Mouse (Mus musculus): Measurements from ENCODE around the gene Gm17334. TPM values are rescaled to one million over a fixed set of nuclear protein-coding genes. Genes with fewer than 3 reads are reported as not detected.

Gene Gm17334
- under 1 TPM in 1 of 2 experiments, not detected in 1; 0.31 TPM for total RNA-seq (2021)

DNA sequence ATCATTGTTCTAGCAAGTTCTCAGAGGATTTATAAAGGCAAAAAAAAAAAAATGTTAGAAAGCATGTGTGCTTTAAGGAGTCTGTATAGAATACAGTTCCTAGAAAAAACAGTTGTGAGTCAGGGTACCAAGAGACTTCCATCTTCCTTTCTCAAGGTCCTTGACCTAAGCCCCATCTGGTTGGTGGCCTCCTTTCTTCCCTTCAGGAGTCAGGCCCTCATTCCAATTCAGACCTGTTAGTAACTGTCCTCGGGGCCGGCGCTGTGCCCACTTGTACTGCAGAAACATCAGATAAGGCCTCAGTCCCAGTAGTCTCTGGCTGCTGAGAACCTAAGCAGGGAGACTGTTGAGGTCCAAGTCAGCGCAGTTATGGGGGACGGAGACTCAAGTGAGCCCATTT, at the start of gene Gm17334:
Gm17334 (minus strand) TSS at position 101 of the 400 bp plus-strand sequence.
- intact Hi-C loops (cut with DNase I) = loop anchor here (5.0 kb wide), 1 partner anchor 39 kb away; no protein-coding TSS in a partner anchor
- DNase-seq (ENCODE audit: low spot score) = no peak

GRCm38 (mm10) chr11:53821945-53822338, 49.0 kb upstream of the Gm17334 start:
- intact Hi-C loops (cut with DNase I) = no loop called here

GRCm38 (mm10) chr11:53821230-53821944, 48.4 kb upstream of the Gm17334 start:
- intact Hi-C loops (cut with DNase I) = no loop called here
- no peak for DNase-seq (ENCODE audit: low spot score)

More at GRCm38 (mm10) chr11:53821945-53822338, 49.0 kb upstream of the Gm17334 start:
- DNase-seq (ENCODE audit: low spot score) = no peak

DNA sequence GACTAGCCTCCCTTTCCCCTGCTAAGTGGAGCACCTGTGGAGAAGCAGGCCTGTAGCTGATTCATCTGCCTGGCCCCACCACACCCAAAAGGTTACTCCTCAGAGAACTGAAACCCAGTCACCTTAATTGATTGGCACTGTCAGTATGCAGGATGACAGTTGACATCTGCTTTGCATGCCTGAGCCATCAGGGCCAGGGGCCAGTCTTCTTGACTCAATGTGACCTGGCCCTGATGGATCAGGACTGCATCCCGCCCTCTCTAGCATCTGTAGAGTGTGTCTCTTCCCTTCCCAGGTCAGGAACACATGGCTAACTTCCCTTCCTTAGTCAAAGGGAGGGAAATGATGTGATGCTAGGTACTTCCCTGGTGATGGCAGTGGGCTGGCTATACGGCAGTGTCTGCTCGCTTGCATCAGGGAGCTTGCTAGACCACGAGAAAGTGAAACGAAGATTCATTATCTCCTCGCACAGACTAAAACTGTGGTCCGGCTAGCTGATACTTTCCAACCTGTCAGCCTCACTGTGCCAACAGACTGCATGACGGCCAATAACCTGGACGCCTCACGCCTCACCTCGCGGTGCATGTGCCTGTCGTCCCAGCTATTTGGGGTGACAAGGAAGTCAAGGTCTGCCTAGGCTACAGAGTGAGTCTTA, 47.7 kb upstream of the Gm17334 start:
- intact Hi-C loops (cut with DNase I) = no loop called here
- no peak for DNase-seq (ENCODE audit: low spot score)

DNA sequence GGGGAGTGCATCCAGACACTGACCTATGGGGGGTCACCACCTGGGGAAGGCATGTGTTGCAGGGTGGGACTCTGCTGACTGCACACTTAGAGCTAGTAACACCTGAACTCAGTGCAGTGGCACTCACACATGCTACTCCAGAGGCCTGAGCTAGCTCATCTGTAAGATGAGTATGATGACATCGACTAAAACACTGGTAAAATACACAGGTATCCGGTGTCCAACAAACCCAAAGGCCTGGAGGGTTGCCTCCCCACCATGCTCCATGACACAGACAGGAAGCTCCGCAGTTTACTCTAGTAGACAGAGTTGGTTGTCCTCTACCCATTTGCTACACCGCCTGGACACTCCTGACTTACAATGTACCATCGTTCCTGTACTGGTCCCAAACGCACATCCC, 46.5 kb upstream of the Gm17334 start:
- DNase-seq (ENCODE audit: low spot score) = no peak
- intact Hi-C loops (cut with DNase I) = loop anchor here (5.0 kb wide), 1 partner anchor 57 kb away; no protein-coding TSS in a partner anchor

DNA sequence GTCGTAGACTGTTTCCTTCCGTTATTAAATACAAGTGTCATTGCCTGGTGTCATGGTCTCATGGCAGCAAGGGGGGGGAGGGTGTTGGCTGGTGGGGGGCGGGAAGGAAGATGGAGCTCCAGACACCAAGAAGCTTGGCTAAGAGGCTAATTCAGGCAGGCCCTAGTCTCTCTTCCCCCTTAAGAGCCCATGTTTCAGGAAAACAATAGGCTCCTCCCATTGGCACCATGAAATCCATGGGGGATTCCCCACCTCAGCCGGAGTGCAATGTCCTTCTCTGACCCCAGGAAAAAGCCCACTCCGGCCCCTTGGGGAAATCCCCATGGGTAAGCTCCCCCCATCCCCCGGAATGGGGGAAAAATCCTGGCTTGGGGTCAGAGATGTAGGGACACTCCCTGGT, 45.8 kb upstream of the Gm17334 start:
- intact Hi-C loops (cut with DNase I) = loop anchor here (5.0 kb wide), 1 partner anchor 56 kb away; no protein-coding TSS in a partner anchor
- peak; percentile 44 for DNase-seq (ENCODE audit: low spot score)

GRCm38 (mm10) chr11:53816841-53817375, 43.9 kb upstream of the Gm17334 start:
- DNase-seq (ENCODE audit: low spot score) = no peak
- intact Hi-C loops (cut with DNase I) = loop anchor here (5.0 kb wide), 1 partner anchor 55 kb away; no protein-coding TSS in a partner anchor

DNA sequence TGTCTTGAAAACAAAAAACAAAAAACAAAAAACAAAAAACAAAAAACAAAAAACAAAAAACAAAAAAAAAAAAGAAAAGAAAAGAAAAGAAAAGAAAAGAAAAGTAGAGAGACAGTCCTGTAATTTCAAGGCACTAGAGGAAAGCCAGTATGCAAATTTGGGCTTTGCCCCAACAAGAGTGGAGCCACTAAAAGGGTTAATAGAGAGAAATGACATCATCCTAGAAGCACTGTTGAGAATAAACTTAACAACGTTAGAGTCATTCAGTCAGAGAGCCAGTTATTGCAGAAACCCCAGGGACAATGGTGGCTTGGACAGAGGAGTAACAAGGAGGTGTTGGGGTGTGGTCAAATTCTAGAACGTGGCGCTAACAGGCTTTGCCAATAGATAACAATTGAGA, 41.8 kb upstream of the Gm17334 start:
- intact Hi-C loops (cut with DNase I) = loop anchor here (5.0 kb wide), 3 partner anchors 32 to 53 kb away; partner anchors contain the start of genes Gm17334 and Irf1
- no peak for DNase-seq (ENCODE audit: low spot score)

DNA sequence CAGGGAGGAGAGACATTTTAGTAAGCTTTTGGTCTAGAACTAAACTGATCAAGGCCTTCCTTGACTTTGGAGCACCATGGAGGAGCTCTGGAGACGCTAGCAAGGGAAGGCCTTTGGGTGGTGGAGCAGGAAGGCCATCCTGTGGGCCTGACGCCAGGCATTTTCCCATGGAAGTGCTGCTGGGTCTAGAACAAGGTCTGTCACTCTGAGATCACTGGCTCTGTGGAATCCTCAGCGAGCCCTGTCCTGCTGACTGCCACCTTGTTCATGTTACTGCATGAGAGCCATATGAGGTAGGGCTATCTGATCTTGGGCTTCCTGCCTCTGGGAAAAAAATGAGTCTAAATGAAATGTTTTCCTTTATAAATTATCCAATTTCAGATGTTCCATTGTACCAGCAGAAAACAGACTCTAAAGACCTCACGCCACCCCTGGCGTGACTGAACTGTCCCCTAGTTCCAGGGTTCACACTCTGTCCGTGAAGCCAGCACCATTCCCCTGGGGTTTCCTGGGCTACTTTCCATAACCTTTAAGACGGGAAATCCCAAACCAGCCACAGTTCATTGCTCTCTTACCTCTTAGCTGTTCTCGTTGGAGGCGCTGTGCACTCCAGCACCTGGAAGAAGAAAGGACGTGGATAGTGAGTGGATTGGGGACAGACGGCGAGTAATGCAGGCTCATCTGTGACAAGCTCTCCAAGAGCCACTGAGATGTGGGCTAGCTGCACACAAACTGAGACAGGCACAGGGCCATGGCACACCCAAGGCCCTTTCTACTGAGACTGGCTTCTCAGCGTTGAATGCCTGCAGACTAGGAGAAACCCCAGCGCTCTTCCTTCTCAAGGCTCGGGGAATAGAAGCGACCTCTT, 40.2 kb upstream of the Gm17334 start:
- DNase-seq (ENCODE audit: low spot score) = peak; percentile 56
- intact Hi-C loops (cut with DNase I) = loop anchor here (5.0 kb wide), 2 partner anchors 34 to 41 kb away; partner anchors contain the start of genes Gm17334 and Irf1

- intact Hi-C loops (cut with DNase I) = loop anchor here (5.0 kb wide), 2 partner anchors 36 to 39 kb away; partner anchors contain the start of genes Gm17334 and Irf1
- no peak for DNase-seq (ENCODE audit: low spot score)
Observed at GRCm38 (mm10) chr11:53811312-53811711, 38.3 kb upstream of the Gm17334 start.

GRCm38 (mm10) chr11:53810749-53811148, 37.8 kb upstream of the Gm17334 start:
- no peak for DNase-seq (ENCODE audit: low spot score)
- intact Hi-C loops (cut with DNase I) = loop anchor here (5.0 kb wide), 2 partner anchors 37 to 38 kb away; partner anchors contain the start of genes Gm17334 and Irf1

DNA sequence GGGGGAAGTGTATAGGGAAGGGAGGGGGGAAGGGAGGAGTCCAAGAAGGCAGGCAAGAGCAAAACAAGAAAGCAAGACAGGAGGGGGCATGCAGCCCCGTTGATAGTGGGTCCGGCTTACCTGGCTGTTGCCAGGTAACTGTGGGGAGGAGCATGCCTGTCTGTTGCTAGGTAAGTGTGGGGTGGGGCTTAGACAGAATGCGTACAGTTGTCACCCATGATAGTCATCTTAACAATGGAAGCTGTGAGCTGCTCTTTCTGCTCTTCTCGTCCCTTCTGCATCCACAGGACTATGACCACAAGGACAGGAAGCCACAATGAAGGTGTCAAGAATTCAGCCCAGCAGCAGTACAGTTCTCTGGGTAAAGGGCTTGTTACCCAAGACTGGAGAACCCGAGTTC, 37.2 kb upstream of the Gm17334 start:
- intact Hi-C loops (cut with DNase I) = loop anchor here (5.0 kb wide), 2 partner anchors 37 to 38 kb away; partner anchors contain the start of genes Gm17334 and Irf1
- DNase-seq (ENCODE audit: low spot score) = no peak

GRCm38 (mm10) chr11:53809354-53809753, 36.4 kb upstream of the Gm17334 start:
- intact Hi-C loops (cut with DNase I) = no loop called here

DNA sequence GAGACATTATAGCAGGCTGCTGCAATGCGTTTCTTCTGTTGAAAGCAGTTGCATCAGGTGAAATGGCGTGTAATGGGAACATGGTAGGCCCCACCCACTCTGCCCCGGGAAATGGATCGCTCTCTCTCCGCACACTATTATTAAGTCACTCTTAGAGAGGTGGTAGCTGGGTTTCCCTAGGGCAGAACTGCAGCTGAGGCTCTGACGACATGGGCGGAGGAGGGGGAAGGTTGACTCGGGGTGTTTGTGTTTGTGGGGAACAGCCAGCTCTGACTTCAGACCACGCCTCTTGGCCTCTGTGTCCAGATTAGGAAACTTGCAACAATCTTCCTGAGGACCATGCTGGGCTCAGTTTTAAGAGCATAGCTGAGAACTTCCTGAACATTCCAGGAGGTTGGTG, 32.8 kb upstream of the Gm17334 start:
- intact Hi-C loops (cut with DNase I) = no loop called here

More at GRCm38 (mm10) chr11:53809354-53809753, 36.4 kb upstream of the Gm17334 start:
- DNase-seq (ENCODE audit: low spot score) = no peak

GRCm38 (mm10) chr11:53804569-53805344, 31.8 kb upstream of the Gm17334 start:
- DNase-seq (ENCODE audit: low spot score) = no peak
- intact Hi-C loops (cut with DNase I) = no loop called here

More for the DNA sequence above, 32.8 kb upstream of the Gm17334 start:
- DNase-seq (ENCODE audit: low spot score) = peak; percentile 75

GRCm38 (mm10) chr11:53803494-53803893, 30.5 kb upstream of the Gm17334 start:
- DNase-seq (ENCODE audit: low spot score) = no peak
- intact Hi-C loops (cut with DNase I) = no loop called here

GRCm38 (mm10) chr11:53803093-53803492, 30.1 kb upstream of the Gm17334 start:
- intact Hi-C loops (cut with DNase I) = no loop called here
- DNase-seq (ENCODE audit: low spot score) = no peak

DNA sequence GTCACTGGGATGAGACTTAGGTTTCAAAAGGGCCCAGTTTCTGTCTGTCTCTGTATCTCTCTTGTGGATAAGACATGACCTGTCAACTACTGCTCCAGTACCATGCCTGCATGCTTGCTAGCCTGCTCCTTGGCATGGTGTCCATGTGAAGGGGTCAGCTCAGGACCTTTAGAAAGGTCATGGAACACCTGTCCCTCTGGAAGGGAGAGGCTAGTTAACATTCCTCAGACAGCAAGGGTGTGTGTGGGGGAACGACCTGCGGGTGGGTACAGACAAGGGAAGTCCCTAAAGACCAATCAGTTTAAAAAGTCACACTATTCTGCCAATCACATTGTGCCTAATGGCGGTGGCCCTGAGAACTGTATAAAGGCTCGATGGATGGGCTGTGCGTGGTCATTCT, 28.0 kb upstream of the Gm17334 start:
- intact Hi-C loops (cut with DNase I) = no loop called here
- no peak for DNase-seq (ENCODE audit: low spot score)

DNA sequence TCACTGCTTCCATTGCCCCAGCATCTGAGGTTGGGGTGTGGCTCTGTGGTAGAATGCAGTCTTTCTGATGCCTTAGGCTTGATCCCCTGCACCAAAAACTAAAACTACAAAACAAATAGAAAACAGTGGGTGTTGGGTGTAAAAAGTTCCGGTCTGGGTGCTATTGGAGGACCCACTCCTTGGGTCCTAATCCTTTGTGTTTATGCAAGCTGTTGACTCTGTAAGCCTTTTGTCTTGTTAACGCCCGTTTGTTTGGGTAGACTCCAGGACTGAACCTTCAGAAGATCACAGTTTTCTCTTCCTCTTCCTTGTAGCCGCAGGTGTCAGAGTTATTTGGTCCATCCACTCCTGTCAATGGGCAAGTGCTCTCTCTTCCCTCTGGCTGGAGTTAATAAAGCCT, 27.0 kb upstream of the Gm17334 start:
- intact Hi-C loops (cut with DNase I) = no loop called here
- no peak for DNase-seq (ENCODE audit: low spot score)

All from heart, postnatal 25 days (tissue).